Mouse (Mus musculus) left cerebral cortex, adult 18-20 months (tissue): ENCODE results near the gene Mettl21a. TPM values are rescaled to one million over a fixed set of nuclear protein-coding genes. Genes with fewer than 3 reads are reported as not detected.
A peak's percentile ranks its signal among the peaks of the same experiment; 100 is the strongest.
"Not testable (repeated sequence)": the region's sequence is repeated elsewhere in the genome, so short reads cannot be mapped to it uniquely, and the experiment has no call there.

ENCODE experiments used
- DNase-seq, 2 experiments: peaks; one replicate each; pipeline ENCODE4 v3.0.0; 2021 to 2022; ENCODE audit warnings: low spot score in 2 of 2, mixed read lengths in 1 of 2
- long read RNA-seq, 2 experiments: library from polyadenylated mRNA; stranded (forward); transcript quantifications; one replicate each; pipeline ENCODE4 v2.0.0; 2021
- total RNA-seq, 2 experiments: library from RNA; stranded (reverse); gene quantifications; 2 replicates each; pipeline ENCODE4 v1.2.3; 2021

The Mettl21a gene
- total RNA-seq: 10 to 100 TPM; 12.5 to 13.3 TPM
- long read RNA-seq, experiment 1, transcript Mettl21a-202 (4 exons, 2,030 nt): major isoform, 17 of 20 reads
- long read RNA-seq, experiment 1, partial matches to known transcripts: 0 of 20 reads
- long read RNA-seq, experiment 1, other reads (novel, unspliced or antisense): 0 of 20 reads
- long read RNA-seq, experiment 2, transcript Mettl21a-202 (4 exons, 2,030 nt): major isoform, 10 of 13 reads
- long read RNA-seq, experiment 2, partial matches to known transcripts: 0 of 13 reads
- long read RNA-seq, experiment 2, other reads (novel, unspliced or antisense): 1 of 13 reads

DNA sequence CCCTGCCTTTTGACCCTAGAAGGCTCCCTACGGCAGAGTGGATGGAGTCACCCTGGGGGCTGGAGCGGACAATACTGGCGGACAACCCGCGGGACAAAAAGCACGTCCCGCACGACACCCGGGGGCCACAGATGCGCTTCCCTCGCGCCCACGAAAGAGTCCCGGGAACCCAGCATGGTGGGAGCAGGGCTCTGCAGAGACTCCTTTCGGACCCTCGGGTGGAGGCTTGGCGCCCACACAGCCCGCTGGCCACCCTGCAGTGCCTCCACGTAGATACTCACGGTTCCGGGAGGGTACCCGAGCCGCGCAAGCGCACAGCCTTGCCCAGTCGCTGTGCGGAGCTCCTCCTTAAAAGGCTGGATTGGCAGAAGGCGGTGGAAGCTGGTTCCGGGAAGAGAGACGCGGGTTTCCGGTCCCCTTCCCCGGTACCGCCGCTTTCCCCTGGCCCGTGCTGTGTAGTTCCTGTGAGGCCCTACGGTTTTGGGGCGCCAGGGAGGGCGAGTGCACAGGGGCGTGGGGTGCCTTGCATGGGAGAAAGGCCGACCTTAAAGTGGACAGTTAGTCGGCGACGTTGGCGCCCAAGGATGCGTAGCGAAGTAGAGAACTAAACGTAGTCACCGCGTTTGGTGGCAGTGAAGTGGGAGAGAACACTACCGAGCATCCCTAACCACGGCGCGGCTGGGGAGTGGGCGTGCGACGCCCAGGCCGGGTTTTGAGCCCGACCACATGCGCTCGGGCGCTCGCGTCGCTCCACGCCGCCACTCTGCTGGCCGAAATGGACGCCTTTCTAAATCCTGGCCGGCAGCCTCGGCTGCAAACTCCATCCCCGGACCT is at the start of gene Mettl21a:
Gene Mettl21a, minus strand, starts transcription at position 362 of the 834 bp plus-strand sequence.
- DNase-seq: peak; percentile 88 to 93

DNA sequence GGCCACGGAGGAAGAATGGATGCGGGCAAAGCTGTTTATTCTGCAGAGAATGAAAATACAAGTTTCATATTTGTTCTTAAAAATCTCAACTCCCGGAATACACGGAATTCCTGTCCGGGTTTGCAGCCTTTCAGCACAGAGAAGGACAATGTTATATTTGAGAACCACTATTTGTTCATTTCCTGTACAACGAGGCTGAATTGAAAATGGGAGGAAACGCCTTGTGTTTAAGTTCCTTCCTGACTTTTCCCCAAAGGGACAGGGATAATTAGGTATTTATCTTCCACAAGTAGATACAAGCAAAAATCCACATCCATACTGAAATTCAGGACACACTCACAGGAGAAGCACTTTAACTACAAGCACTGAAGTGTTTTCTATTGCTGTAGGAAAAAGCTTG is 41.8 kb upstream of the Mettl21a start:
- no peak for DNase-seq

GRCm38 (mm10) chr1:64656423-64657129 is 39.5 kb upstream of the Mettl21a start:
- no peak for DNase-seq

DNA sequence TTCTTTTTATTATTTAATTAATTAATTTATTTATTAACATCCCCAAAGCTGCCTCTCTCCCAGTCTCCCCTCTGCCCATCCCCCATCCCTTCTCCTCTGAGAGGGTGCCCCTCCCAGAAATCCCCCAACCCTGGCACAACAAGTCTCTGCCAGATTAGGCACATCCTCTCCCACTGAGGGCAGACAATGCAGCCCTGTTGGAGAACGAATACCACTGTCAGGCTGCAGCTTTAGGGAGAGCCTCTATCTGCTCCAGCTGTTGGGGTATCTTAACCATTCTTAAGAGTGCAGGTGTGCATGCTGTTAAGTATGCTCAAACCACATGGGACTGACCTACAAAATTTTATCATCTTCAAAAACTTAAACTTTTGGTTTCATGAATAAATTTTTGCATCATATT is 38.4 kb upstream of the Mettl21a start:
- no peak for DNase-seq

DNA sequence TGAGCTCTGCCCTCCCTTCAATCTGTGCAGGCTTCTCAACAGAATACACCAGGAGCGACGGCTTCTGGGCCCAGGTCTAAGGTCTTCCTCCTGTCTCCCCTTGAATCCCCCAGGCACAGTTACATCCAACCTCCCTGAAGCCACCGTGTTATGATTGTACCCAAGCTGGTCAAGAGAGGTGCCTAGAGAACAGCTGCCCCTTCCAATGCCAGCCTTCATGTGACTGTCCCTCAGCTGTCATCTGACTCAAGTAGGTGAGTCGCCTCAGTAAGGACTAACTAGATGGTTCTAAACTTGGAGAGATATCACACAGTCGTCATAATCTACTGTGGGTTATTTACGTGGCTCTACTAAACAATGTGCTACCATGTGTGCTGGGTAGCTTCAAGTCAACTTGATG is 36.7 kb upstream of the Mettl21a start:
- DNase-seq: no peak

GRCm38 (mm10) chr1:64649362-64650124 is 32.5 kb upstream of the Mettl21a start:
- no peak for DNase-seq

DNA sequence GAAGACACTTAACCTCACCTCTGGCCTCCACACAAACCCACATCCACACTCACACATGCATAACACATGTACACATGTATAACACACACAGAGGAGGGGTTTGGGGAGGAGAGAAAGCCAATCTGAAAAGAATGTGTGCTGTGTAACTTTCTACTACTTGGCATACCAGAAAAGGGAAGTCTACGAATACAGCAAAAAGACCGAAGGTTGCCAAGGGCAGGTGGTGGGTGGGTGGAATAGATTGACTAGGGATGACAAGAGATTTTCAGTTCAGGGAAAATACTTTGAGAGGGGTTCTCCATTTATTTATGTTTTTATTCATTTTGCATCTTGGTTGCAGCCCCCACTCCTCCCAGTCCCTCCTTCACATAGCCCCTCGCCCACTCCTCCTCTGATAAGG is 27.5 kb upstream of the Mettl21a start:
- DNase-seq: no peak

DNA sequence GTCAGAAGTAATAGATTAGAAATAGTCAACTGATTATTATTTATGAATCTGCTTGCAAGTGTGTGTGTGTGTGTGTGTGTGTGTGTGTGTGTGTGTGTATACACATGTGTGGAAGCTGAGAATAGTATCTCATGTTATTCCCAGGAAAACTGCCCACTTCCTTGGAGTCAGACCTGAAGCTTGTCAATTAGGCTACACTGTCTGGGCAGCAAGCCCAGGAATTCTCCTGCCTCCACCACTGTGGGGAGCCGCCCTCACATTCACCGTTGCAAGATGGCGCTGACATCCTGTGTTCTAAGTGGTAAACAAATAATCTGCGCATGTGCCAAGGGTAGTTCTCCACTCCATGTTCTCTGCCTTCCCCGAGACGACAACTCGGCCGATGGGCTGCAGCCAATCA is 25.5 kb upstream of the Mettl21a start:
- DNase-seq: not testable (repeated sequence)

DNA sequence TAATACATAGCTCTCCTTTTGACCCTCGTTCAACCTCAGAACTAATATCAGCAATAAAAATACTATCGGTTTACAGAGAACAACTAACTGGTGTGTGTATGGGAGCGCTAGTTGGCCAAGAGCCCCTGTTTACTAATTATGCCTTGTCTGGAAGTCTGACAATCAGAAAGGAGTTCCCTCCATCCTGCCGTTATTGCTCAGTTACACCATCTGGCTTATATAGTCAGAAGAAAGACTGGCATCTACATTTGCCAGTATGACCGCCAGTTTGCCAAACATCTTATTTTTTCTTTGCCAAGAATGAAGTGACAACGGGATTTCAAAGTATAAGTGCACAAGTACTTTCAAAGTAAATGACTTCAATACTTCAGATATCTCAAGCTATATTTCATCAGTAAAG is 24.0 kb upstream of the Mettl21a start:
- DNase-seq: no peak

DNA sequence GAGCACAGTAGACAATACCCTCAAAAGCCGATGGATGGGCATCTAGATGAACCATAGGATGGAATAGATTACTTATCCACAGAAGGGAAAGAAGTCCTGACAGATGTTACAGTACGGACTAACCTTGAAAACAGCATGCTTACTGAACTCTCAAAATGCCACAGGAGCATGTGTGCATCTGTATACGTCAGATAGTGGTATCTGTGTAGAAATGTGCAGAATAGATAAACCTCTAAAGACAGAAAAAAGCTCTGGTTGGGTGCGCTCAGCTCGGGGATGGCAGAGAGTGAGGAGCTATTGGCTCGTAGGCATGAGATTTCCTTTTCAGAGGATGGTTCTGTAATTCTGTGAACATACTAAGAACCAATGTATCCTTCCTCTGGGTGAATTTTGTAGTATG is 22.2 kb upstream of the Mettl21a start:
- DNase-seq: no peak

- DNase-seq: no peak
Measured at GRCm38 (mm10) chr1:64635624-64636023, 18.6 kb upstream of the Mettl21a start.

DNA sequence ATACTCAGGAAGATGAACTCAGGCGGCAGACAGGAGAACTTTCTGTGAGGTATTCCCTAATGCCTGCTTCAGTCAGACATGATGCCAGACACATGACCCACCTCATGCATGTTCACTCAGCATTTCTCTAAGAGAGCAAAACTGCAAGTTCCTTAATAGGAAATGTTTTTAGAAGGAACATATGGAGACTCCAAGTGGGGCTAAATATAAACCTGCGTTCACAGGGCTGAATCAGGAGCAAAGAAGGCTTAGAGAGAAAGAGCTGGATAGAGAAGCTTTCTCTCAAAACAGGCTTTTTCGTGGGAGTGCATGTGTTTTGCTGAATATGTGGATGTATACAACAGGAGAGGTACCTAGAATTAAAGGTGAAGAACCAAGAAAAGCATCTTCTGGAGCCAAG is 16.2 kb upstream of the Mettl21a start:
- peak; percentile 41 to 51 for DNase-seq

- DNase-seq: no peak
Measured at GRCm38 (mm10) chr1:64631526-64631925, 14.5 kb upstream of the Mettl21a start.

DNA sequence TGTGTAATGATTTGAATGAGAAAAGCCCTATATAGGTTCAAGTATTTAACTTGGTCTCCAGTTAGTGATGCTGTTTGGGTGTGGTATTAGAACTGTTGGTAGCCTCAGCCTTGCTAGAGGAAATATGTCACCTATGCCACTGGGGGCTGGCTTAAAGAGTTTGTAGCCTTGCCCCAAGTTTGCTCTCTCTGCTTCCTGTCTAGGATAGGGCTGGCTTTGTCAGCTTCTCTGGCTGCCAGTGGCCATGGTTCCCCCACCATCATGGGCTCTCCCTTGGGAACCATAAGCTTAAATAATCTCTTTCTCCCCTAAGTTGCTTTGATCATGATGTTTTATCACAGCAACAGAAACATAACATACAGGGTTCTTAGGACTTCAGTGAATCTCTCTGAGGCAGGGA is 8.2 kb upstream of the Mettl21a start:
- no peak for DNase-seq

GRCm38 (mm10) chr1:64623558-64624435 is 6.8 kb upstream of the Mettl21a start:
- peak in 1 of 2 experiments; percentile 29 for DNase-seq

GRCm38 (mm10) chr1:64621116-64621515 is 4.1 kb upstream of the Mettl21a start:
- no peak for DNase-seq

- no peak for DNase-seq
Measured at GRCm38 (mm10) chr1:64618226-64618625, 1.2 kb upstream of the Mettl21a start.

DNA sequence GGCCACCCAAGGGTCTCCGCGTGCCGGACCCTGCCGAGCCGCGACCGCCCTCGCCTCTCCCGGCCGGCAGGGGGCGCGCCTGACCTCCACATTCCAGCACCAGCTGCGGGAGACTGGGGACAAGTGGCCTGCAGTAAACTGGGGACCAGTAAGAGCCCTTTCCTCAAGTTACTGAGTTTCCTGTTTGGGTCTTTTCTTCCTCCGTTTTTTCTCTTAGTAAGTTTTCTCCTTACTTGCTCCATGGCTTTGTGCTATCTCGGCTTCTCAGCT is 608 bp upstream of the Mettl21a start:
- DNase-seq: peak; percentile 84 to 89

GRCm38 (mm10) chr1:64616531-64616880 is 536 bp downstream of the Mettl21a start:
- DNase-seq: no peak

- DNase-seq: no peak
Measured at GRCm38 (mm10) chr1:64616076-64616475, 966 bp downstream of the Mettl21a start.
